Mouse (Mus musculus): ENCODE data around the gene Dnase1l2.

DNA sequence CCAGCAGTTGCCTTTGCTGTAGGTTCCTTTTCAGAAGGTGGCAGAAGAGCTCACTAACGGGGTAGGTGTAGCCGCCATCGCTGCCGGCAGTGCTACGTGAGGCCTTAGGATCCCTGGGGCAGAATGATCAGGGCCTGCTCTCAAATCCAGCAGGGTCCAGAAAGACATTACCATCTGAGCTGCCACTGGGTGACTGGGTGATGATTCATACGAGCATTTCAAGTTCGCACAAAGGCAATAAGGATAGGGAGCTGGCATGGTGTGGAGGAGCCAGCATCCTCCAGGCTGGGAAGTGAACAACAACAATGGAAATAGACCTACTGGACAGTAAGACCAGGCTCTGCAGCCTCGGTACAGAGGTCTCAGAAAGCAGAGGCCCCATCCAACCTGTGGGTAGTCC lies 2.5 kb downstream of the Dnase1l2 start:
- TF ChIP-seq EP300 (IDR thresholded peaks at IDR 0.05; ENCODE audit: low read depth): no peak
- TF ChIP-seq CTCF (IDR thresholded peaks at IDR 0.05; ENCODE audit: low read depth): no peak
